Mouse (Mus musculus) forebrain, postnatal 0 days (tissue): ENCODE measurements at regions not wholly inside any gene's neighbourhood (a gene's known extent, or its start where the extent isn't known, plus 50 kb on each side); places are given as distances from the start of the nearest gene placed in this dataset.

Experiments used
- ATAC-seq: fragments of 200-750 bp; cut with Nextera tagmentation; 2 replicates; pipeline ENCODE4 v1.8.0; 2017; ENCODE audit warnings: mild to moderate bottlenecking, moderate library complexity
- DNase-seq: peaks from one replicate; pipeline ENCODE4 v3.0.0-alpha.2; 2015
- H3K27ac ChIP-seq: fragments of 300-500 bp; sonication (generic); 2 replicates; pipeline ENCODE4 v1.5.1; 2014; ENCODE audit warnings: low read depth, mild to moderate bottlenecking, antibody characterized with exemption, low read length, moderate library complexity, mixed read lengths
- H3K27me3 ChIP-seq: fragments of 300-500 bp; sonication (generic); 2 replicates; pipeline ENCODE4 v1.6.1; 2014; ENCODE audit warnings: mild to moderate bottlenecking, low read length, mixed read lengths; ENCODE audit not compliant: insufficient read depth
- H3K36me3 ChIP-seq: fragments of 300-500 bp; sonication (generic); 2 replicates; pipeline ENCODE4 v1.6.1; 2014; ENCODE audit warnings: mild to moderate bottlenecking, moderate library complexity; ENCODE audit not compliant: insufficient read depth
- H3K4me1 ChIP-seq: fragments of 300-500 bp; sonication (generic); 2 replicates; pipeline ENCODE4 v1.6.1; 2014; ENCODE audit warnings: antibody characterized with exemption; ENCODE audit not compliant: insufficient read depth
- H3K4me2 ChIP-seq: fragments of 300-500 bp; sonication (generic); 2 replicates; pipeline ENCODE4 v1.6.1; 2014; ENCODE audit warnings: low read depth, mild to moderate bottlenecking, moderate library complexity
- H3K4me3 ChIP-seq: fragments of 300-500 bp; sonication (generic); 2 replicates; pipeline ENCODE4 v1.5.1; 2014; ENCODE audit warnings: low read depth, low read length, mixed read lengths
- H3K9ac ChIP-seq: fragments of 300-500 bp; sonication (generic); 2 replicates; pipeline ENCODE4 v1.6.1; 2014; ENCODE audit warnings: mild to moderate bottlenecking
- H3K9me3 ChIP-seq: fragments of 300-500 bp; sonication (generic); 2 replicates; pipeline ENCODE4 v1.6.1; 2016; ENCODE audit warnings: low read length
- CTCF ChIP-seq: sonication (generic); IDR thresholded peaks from 2 replicates; pipeline ENCODE4 v1.5.1; 2016; ENCODE audit warnings: antibody characterized with exemption, control low read depth, low read depth
- WGBS: fragments of 180-500 bp; shearing (Covaris S2); extraction: QIAGEN DNeasy Blood & Tissue Kit; methylation state at CpG from one replicate; pipeline ENCODE4 v1.1.7; 2014; 5-methylcytosine and 5-hydroxymethylcytosine counted together

DNA sequence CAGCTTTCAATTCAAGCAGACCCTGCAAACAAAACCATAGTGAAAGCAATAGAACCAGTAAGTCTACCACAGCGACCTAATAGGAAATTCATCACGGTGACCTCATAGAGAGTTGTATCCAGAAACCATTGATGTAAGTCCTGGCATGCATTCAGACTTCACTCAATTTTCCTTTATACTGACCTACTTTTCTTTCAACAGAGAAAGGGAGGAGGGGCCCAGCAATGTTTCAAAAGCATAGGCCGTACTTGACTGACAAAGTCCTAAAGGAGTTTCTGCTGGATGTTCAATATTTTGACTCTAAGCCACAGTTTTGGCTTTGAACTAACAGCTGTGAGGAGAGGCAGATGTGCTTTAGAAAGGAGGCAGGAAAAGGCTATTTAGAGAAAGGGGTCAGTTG, 88.4 kb downstream of the AI593442 start:
- no peaks in the 10 kb centered on the region for H3K27me3 ChIP-seq
- DNase-seq (peak; percentile 23), ATAC-seq (peak; percentile 60)
- WGBS = 16% methylated on average over 3 of the region's 3 CpGs
- H3K4me1 ChIP-seq = no peaks in the 10 kb centered on the region
- H3K27ac ChIP-seq = no peak overlapping the region
- H3K9me3 ChIP-seq = no peaks in the 10 kb centered on the region
- no peak overlapping the region for H3K4me3 ChIP-seq
- no peak overlapping the region for H3K4me2 ChIP-seq
- no peak overlapping the region for H3K9ac ChIP-seq
- no peaks in the 10 kb centered on the region for H3K36me3 ChIP-seq
- TF ChIP-seq CTCF = no peak

GRCm38 (mm10) chr9:52574066-52574465, 105.5 kb downstream of the AI593442 start:
- Histone ChIP-seq H3K4me2 (peak overlapping the region; percentile 21; the same call in 1 of the 2 replicates), H3K4me3 (no peak overlapping the region), H3K27me3 (no peaks in the 10 kb centered on the region), H3K9ac (no peak overlapping the region), H3K4me1 (no peaks in the 10 kb centered on the region), H3K36me3 (no peaks in the 10 kb centered on the region), H3K27ac (peak overlapping the region; percentile 77), H3K9me3 (no peaks in the 10 kb centered on the region)
- DNase-seq (peak; percentile 61), ATAC-seq (peak; percentile 36; the same call in 1 of the 2 replicates)
- TF ChIP-seq CTCF = no peak
- WGBS = 46% methylated on average over 4 of the region's 4 CpGs

DNA sequence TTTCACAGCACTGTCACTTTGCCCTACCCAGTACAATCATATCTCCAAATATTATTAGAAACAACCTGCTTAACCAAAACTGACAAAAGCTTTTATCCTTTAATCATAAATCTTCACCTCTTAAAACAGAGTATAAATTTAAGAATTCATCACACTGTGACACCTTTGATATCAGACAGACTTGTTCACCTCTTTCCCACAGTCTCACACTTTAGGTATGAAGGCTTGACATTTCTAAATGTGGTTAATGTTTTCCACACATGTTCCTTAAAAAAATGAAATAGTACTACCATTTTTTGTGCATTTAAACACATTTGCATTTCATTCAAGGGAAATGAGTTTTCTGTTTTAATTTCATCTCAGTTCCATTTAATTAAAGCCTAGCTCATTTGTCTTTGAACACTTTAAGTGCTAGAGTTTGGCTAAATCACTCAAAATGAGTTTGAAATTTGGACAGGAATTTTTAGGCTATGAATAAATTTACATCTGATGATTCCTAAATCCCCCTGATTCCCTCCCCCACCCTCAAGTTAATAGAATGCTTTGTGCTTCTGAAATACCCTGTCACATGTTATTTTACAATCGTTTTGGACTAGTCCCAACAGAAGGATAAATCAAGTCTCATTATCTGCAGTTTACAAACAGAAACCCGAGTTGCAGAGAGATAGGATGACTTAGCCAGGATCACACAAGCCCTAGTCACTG, 127.9 kb downstream of the AI593442 start:
- 16% methylated on average over 2 of the region's 2 CpGs for WGBS
- Histone ChIP-seq H3K9ac (no peak overlapping the region), H3K4me1 (peaks cover 3% of the 10 kb centered on the region; the same call in 1 of the 2 replicates), H3K4me3 (no peak overlapping the region), H3K27ac (no peak overlapping the region), H3K36me3 (no peaks in the 10 kb centered on the region), H3K4me2 (no peak overlapping the region), H3K9me3 (no peaks in the 10 kb centered on the region), H3K27me3 (no peaks in the 10 kb centered on the region)
- no peak for TF ChIP-seq CTCF
- ATAC-seq (peak; percentile 76; the same call in 1 of the 2 replicates), DNase-seq (peak; percentile 57)

DNA sequence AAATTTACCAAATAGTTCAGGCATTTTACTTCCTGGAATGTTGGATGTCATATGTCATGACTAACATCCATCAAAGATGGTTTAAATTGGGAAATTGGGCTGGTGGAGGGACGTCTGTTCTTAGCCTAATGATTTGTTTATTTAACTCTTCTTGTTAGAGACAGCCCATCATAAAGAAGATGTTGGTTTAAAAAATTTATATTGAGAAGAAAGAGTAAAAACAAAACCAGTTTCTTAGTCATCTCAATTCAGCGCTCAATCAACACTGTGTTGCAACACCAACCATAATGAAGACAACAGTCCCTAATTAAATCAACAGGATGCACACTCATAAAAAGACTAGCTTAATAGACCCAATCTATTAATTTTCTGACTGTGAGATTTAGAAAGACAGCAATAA, 133.5 kb downstream of the AI593442 start:
- TF ChIP-seq CTCF = no peak
- H3K4me2 ChIP-seq = no peak overlapping the region
- H3K4me1 ChIP-seq = no peaks in the 10 kb centered on the region; the same call in 1 of the 2 replicates
- DNase-seq (no peak), ATAC-seq (no peak; the same call in 1 of the 2 replicates)
- no peak overlapping the region for H3K9ac ChIP-seq
- H3K9me3 ChIP-seq = no peaks in the 10 kb centered on the region
- 54% methylated on average over 2 of the region's 2 CpGs for WGBS
- no peaks in the 10 kb centered on the region for H3K36me3 ChIP-seq
- no peaks in the 10 kb centered on the region for H3K27me3 ChIP-seq
- no peak overlapping the region for H3K27ac ChIP-seq
- no peak overlapping the region for H3K4me3 ChIP-seq

DNA sequence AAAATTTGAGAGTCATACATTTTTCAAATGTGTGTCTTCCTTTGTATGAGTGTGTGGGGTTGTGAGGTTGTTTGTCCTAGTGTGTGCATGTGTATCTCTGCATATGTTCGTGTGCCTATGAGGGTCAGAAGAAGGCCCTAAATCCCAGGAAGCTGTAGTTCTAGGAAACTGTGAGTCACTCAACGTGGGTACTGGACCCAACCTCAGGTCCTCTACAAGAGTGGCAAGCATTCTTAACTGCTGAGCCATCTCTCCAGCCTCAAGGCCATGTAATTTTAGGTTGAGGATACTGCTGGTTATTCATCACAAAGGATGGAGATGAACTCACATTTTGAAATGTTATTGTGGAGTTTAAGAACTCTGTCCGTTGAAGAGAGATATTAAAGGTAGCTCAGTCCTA, 140.5 kb downstream of the AI593442 start:
- Histone ChIP-seq H3K27ac (no peak overlapping the region), H3K36me3 (no peaks in the 10 kb centered on the region), H3K9ac (no peak overlapping the region), H3K27me3 (no peaks in the 10 kb centered on the region), H3K4me1 (no peaks in the 10 kb centered on the region), H3K4me3 (no peak overlapping the region), H3K9me3 (no peaks in the 10 kb centered on the region), H3K4me2 (no peak overlapping the region)
- TF ChIP-seq CTCF = no peak
- ATAC-seq (no peak), DNase-seq (no peak)
- WGBS = 84% methylated on average over 3 of the region's 3 CpGs

- H3K27ac ChIP-seq = no peak overlapping the region
- DNase-seq = no peak
- H3K36me3 ChIP-seq = no peaks in the 10 kb centered on the region
- WGBS = 95% methylated on average over 6 of the region's 6 CpGs
- H3K9ac ChIP-seq = no peak overlapping the region
- no peaks in the 10 kb centered on the region for H3K27me3 ChIP-seq
- no peak overlapping the region for H3K4me2 ChIP-seq
- no peaks in the 10 kb centered on the region for H3K9me3 ChIP-seq
- no peak for ATAC-seq
- no peaks in the 10 kb centered on the region for H3K4me1 ChIP-seq
- no peak for TF ChIP-seq CTCF
- H3K4me3 ChIP-seq = no peak overlapping the region
These were observed 150.1 kb downstream of the AI593442 start for GRCm38 (mm10) chr9:52529444-52529915.

- DNase-seq = no peak
- H3K4me3 ChIP-seq = no peak overlapping the region
- H3K27me3 ChIP-seq = no peaks in the 10 kb centered on the region
- H3K27ac ChIP-seq = no peak overlapping the region
- H3K9me3 ChIP-seq = 0 out of 2 replicates have a peak, but pooled peaks cover 8% of the 10 kb centered on the region
- ATAC-seq = no peak
- TF ChIP-seq CTCF = no peak
- H3K9ac ChIP-seq = no peak overlapping the region
- WGBS = 65% methylated on average over 3 of the region's 3 CpGs
- no peaks in the 10 kb centered on the region for H3K4me1 ChIP-seq
- no peak overlapping the region for H3K4me2 ChIP-seq
- H3K36me3 ChIP-seq = no peaks in the 10 kb centered on the region
These were observed 179.1 kb downstream of the AI593442 start for GRCm38 (mm10) chr9:52500487-52500886.
